Mouse (Mus musculus): Measurements from ENCODE around the gene Tmem263. TPM values are rescaled to one million over a fixed set of nuclear protein-coding genes. Genes with fewer than 3 reads are reported as not detected.

The Tmem263 gene
- polyA plus RNA-seq (2015; fragmentation: Nextera tagmentation; extraction: Ambion mirVana), result 52.3 and 52.8 TPM in 2 replicates

- H3K9me3 ChIP-seq, result no peaks in the 10 kb centered on the region
- H3K27ac ChIP-seq, result peak within 1 kb of the TSS; percentile 82
- no peaks in the 10 kb centered on the region for H3K27me3 ChIP-seq (replicated peaks)
- H3K36me3 ChIP-seq (replicated peaks), result no peaks in the 10 kb centered on the region
- H3K4me1 ChIP-seq, result peaks cover 21% of the 10 kb centered on the region
- peak within 1 kb of the TSS; percentile 96 for H3K4me2 ChIP-seq
- peak; percentile 96 for ATAC-seq (replicated peaks)
- WGBS, result under 1% methylated on average over 71 of the region's 96 CpGs
- peak within 1 kb of the TSS; percentile 85 for H3K9ac ChIP-seq
- H3K4me3 ChIP-seq, result peak within 1 kb of the TSS; percentile 69
Measured at GRCm38 (mm10) chr10:85102247-85103084, at the start of gene Tmem263, which contains the start of gene Fhl4. Gene Tmem263, plus strand, starts transcription at chr10:85102627. Gene Fhl4, minus strand, starts transcription at chr10:85102495.

DNA sequence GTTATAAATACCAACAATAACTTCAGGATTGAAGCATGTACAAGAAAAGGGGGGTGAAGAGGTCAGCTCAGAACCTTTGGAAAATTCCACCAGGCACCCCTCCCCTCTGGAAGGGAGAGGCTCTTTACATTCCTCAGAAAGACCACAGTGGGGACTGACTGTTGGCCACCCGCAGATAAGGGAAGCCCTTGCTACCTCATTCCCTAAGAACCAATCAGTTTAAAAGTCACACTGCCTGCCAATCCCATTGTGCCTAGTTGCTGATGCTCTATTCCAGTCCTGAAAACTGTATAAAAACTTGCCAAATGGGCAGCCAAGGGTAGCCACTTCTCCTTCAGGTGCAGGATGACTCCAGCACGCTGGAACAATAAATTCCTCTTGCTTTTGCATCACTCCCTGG is 47.6 kb upstream of the Tmem263 start:
- WGBS, result 84% methylated on average over 2 of the region's 2 CpGs
- no peaks in the 10 kb centered on the region for H3K9me3 ChIP-seq
- no peak for ATAC-seq (replicated peaks)

GRCm38 (mm10) chr10:85071605-85072152 is 30.7 kb upstream of the Tmem263 start:
- ATAC-seq (replicated peaks), result no peak
- no peaks in the 10 kb centered on the region for H3K27me3 ChIP-seq (replicated peaks)
- WGBS, result 60% methylated on average over 4 of the region's 4 CpGs
- no peak overlapping the region for H3K9ac ChIP-seq
- H3K4me1 ChIP-seq, result no peaks in the 10 kb centered on the region
- no peak overlapping the region for H3K27ac ChIP-seq
- no peak overlapping the region for H3K4me2 ChIP-seq
- no peaks in the 10 kb centered on the region for H3K9me3 ChIP-seq
- no peaks in the 10 kb centered on the region for H3K36me3 ChIP-seq (replicated peaks)
- H3K4me3 ChIP-seq, result no peak overlapping the region

More for the DNA sequence above, 47.6 kb upstream of the Tmem263 start:
- Histone ChIP-seq H3K27me3 (replicated peaks) (no peaks in the 10 kb centered on the region), H3K4me3 (no peak overlapping the region), H3K4me1 (no peaks in the 10 kb centered on the region), H3K36me3 (replicated peaks) (no peaks in the 10 kb centered on the region), H3K27ac (no peak overlapping the region), H3K4me2 (no peak overlapping the region), H3K9ac (no peak overlapping the region)

DNA sequence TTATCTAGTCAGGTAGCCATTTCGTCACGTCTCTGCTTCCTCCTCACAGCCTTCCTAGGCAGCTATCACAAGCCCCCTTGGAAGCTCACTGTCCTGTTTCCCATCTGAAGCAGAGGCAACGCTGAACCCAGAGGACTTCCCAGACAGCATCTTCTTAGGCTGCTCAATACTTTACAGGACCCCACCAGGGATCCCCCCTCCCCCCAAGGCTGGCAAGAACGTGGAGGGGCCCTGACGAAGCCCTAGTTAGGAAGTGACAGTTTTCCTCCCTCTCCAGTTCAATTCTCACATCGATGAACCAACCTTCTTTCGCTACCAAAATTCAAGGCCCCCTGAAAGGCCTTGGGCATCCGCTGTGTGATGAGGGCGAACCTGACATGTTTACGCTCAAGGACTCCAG is 586 bp upstream of the Tmem263 start:
- Histone ChIP-seq H3K4me2 (peak overlapping the region; percentile 96), H3K9me3 (no peaks in the 10 kb centered on the region), H3K4me1 (peaks cover 21% of the 10 kb centered on the region), H3K27me3 (replicated peaks) (no peaks in the 10 kb centered on the region), H3K9ac (peak overlapping the region; percentile 83), H3K4me3 (peak overlapping the region; percentile 69), H3K36me3 (replicated peaks) (no peaks in the 10 kb centered on the region), H3K27ac (peak overlapping the region; percentile 82)
- WGBS, result under 1% methylated on average over 10 of the region's 10 CpGs
- peak; percentile 48 for ATAC-seq (replicated peaks)

- Histone ChIP-seq H3K4me2 (peak overlapping the region; percentile 96), H3K36me3 (replicated peaks) (no peaks in the 10 kb centered on the region), H3K4me3 (peak overlapping the region; percentile 69), H3K27me3 (replicated peaks) (no peaks in the 10 kb centered on the region), H3K9me3 (no peaks in the 10 kb centered on the region), H3K27ac (peak overlapping the region; percentile 82), H3K4me1 (peaks cover 21% of the 10 kb centered on the region), H3K9ac (peak overlapping the region; percentile 85)
- under 1% methylated on average over 34 of the region's 34 CpGs for WGBS
- ATAC-seq (replicated peaks), result no peak; the same call in none of the 2 replicates
Measured at GRCm38 (mm10) chr10:85103085-85103885, 858 bp downstream of the Tmem263 start.

- Histone ChIP-seq H3K27ac (no peak overlapping the region), H3K9ac (no peak overlapping the region), H3K4me3 (no peak overlapping the region), H3K36me3 (replicated peaks) (0 out of 2 replicates have a peak, but pooled peaks cover 7% of the 10 kb centered on the region), H3K27me3 (replicated peaks) (no peaks in the 10 kb centered on the region), H3K9me3 (no peaks in the 10 kb centered on the region), H3K4me2 (no peak overlapping the region), H3K4me1 (no peaks in the 10 kb centered on the region)
- ATAC-seq (replicated peaks), result no peak
- WGBS, result 90% methylated on average over 4 of the region's 4 CpGs
Measured at GRCm38 (mm10) chr10:85114409-85114808, 12.0 kb downstream of the Tmem263 start.

DNA sequence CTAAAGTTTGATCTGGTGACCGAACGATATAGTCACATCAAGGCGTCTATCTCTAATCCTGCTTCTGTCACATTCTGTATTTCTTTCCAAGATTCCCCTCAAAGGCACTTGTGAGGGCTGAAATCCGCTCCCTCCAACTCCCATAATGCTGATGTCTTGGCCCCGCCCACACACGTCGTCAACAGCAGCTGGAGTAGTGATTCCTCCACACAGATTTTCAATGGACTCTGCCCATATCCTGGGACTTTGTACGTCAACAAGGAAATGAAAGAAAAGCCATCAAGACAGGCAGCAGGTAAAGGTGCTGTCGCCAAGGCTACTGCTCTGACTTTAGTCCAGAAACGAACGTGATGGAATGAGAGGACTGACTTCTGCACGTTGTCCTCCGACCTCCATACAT is 22.8 kb downstream of the Tmem263 start:
- no peak for ATAC-seq (replicated peaks)
- Histone ChIP-seq H3K27ac (no peak overlapping the region), H3K36me3 (replicated peaks) (peaks cover 8% of the 10 kb centered on the region; the same call in 1 of the 2 replicates), H3K9ac (no peak overlapping the region), H3K9me3 (no peaks in the 10 kb centered on the region), H3K27me3 (replicated peaks) (no peaks in the 10 kb centered on the region), H3K4me1 (peaks cover 21% of the 10 kb centered on the region), H3K4me2 (no peak overlapping the region), H3K4me3 (no peak overlapping the region)
- WGBS, result 88% methylated on average over 13 of the region's 13 CpGs

DNA sequence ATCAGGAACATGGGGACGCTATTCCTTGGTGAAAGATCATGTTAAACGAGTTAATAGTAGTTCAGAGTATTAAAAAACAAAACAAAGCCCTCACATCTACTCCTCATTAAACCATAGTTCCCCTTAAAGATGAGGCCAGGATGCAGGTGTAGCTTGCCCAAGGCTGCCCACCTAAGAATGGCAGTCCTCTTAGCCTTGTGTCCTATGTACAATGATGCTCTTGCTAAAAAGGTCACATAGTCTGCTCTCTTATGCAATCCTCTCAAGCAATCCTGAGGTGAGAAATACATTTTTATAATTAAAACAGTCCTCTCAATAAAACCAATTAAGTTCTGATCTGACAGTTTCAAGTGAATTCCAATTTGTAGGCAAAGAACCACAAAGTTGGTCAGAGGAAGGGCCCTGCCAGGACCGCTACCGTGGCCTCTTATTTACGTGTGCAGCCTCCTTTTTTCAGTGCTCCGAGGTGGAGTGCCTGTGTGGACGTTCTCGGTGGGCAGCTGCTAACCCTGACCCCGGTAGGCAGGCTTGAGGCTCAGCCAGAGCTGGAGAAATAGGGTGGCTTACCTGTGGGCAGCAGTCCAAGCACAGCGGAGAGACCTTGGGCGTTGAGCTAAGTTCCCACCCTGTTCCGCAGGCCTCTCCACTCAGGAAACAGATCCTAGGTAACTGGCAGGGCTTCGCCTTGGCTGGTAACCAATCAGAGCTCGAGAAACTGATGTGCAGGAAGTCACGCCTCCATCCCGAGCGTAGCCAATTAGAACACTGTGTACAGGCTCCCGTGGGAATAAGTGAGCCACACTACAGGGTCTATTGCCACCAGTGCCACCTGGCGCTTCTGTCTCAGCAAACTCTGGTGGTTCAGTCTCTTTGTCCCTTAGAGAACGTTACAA is 25.2 kb downstream of the Tmem263 start, which contains the start of gene Mterf2:
Gene Mterf2, minus strand, starts transcription at position 633 of the 893 bp plus-strand sequence.
- Histone ChIP-seq H3K4me1 (peaks cover 21% of the 10 kb centered on the region), H3K9ac (peak within 1 kb of the TSS; percentile 73), H3K27me3 (replicated peaks) (no peaks in the 10 kb centered on the region), H3K36me3 (replicated peaks) (peaks cover 3% of the 10 kb centered on the region; the same call in 1 of the 2 replicates), H3K4me2 (peak within 1 kb of the TSS; percentile 55), H3K27ac (peak within 1 kb of the TSS; percentile 69), H3K9me3 (no peaks in the 10 kb centered on the region), H3K4me3 (peak within 1 kb of the TSS; percentile 64)
- ATAC-seq (replicated peaks), result peak; percentile 100
- WGBS, result 6% methylated on average over 20 of the region's 20 CpGs

GRCm38 (mm10) chr10:85128453-85128852 is 26.0 kb downstream of the Tmem263 start:
- WGBS, result 25% methylated on average over 7 of the region's 7 CpGs
- peaks cover 21% of the 10 kb centered on the region for H3K4me1 ChIP-seq
- peak overlapping the region; percentile 55 for H3K4me2 ChIP-seq
- ATAC-seq (replicated peaks), result peak; percentile 24
- H3K9me3 ChIP-seq, result no peaks in the 10 kb centered on the region
- H3K27me3 ChIP-seq (replicated peaks), result no peaks in the 10 kb centered on the region
- H3K4me3 ChIP-seq, result peak overlapping the region; percentile 64
- peak overlapping the region; percentile 52 for H3K27ac ChIP-seq
- peaks cover 3% of the 10 kb centered on the region; the same call in 1 of the 2 replicates for H3K36me3 ChIP-seq (replicated peaks)
- H3K9ac ChIP-seq, result 0 out of 2 replicates have a peak overlapping the region, but pooled peaks have one; percentile 16

DNA sequence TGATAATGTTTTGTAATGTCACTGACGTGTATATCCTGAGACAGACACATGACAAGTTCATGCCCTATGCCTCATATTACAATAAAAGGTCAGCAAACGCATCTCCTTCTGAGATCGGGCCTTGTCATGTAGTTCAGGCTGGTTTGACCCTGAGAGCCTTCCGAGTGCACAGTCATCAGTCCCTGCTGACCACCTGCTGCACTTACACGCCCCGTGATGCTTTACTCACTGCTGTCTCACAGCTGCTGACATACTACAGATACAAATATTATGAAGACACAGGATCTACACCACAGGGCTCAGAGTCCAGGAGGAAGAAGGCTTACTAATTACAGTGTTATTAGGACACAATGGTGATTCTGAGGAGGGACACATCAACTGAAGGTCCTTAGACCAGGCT is 34.1 kb downstream of the Tmem263 start:
- H3K27me3 ChIP-seq (replicated peaks), result no peaks in the 10 kb centered on the region
- H3K9ac ChIP-seq, result no peak overlapping the region
- no peak overlapping the region for H3K27ac ChIP-seq
- no peaks in the 10 kb centered on the region; the same call in 1 of the 2 replicates for H3K36me3 ChIP-seq (replicated peaks)
- H3K4me1 ChIP-seq, result no peaks in the 10 kb centered on the region
- no peak overlapping the region for H3K4me2 ChIP-seq
- ATAC-seq (replicated peaks), result no peak
- 92% methylated on average over 6 of the region's 6 CpGs for WGBS
- H3K4me3 ChIP-seq, result no peak overlapping the region
- no peaks in the 10 kb centered on the region for H3K9me3 ChIP-seq

- ATAC-seq (replicated peaks), result no peak
Measured at GRCm38 (mm10) chr10:85141465-85141864, 39.0 kb downstream of the Tmem263 start.

More at GRCm38 (mm10) chr10:85141465-85141864, 39.0 kb downstream of the Tmem263 start:
- H3K36me3 ChIP-seq (replicated peaks), result peaks cover 4% of the 10 kb centered on the region; the same call in 1 of the 2 replicates
- no peaks in the 10 kb centered on the region for H3K27me3 ChIP-seq (replicated peaks)
- WGBS, result 88% methylated on average over 9 of the region's 9 CpGs
- no peak overlapping the region for H3K27ac ChIP-seq
- H3K9me3 ChIP-seq, result no peaks in the 10 kb centered on the region
- H3K4me3 ChIP-seq, result no peak overlapping the region
- no peak overlapping the region for H3K4me2 ChIP-seq
- no peaks in the 10 kb centered on the region for H3K4me1 ChIP-seq
- H3K9ac ChIP-seq, result no peak overlapping the region
